Mouse (Mus musculus): ENCODE measurements around the gene C530008M17Rik.

C530008M17Rik gene

GRCm38 (mm10) chr5:76656212-76656611 is at the start of gene C530008M17Rik:
Gene C530008M17Rik (plus strand): TSS chr5:76656512.
- in situ Hi-C loops (cut with MboI, MseI): loop anchor here (10.0 kb wide), 1 partner anchor 739 kb away; no protein-coding TSS in a partner anchor

GRCm38 (mm10) chr5:76609702-76610370 is 46.5 kb upstream of the C530008M17Rik start:
- in situ Hi-C loops (cut with MboI, MseI): no loop called here

GRCm38 (mm10) chr5:76612867-76613499 is 43.3 kb upstream of the C530008M17Rik start:
- in situ Hi-C loops (cut with MboI, MseI): no loop called here

GRCm38 (mm10) chr5:76615276-76615675 is 41.0 kb upstream of the C530008M17Rik start:
- in situ Hi-C loops (cut with MboI, MseI): no loop called here

- in situ Hi-C loops (cut with MboI, MseI): no loop called here
Measured at GRCm38 (mm10) chr5:76616196-76616747, 40.0 kb upstream of the C530008M17Rik start.

GRCm38 (mm10) chr5:76618750-76619149 is 37.6 kb upstream of the C530008M17Rik start:
- in situ Hi-C loops (cut with MboI, MseI): no loop called here

- in situ Hi-C loops (cut with MboI, MseI): no loop called here
Measured at GRCm38 (mm10) chr5:76623759-76624158, 32.6 kb upstream of the C530008M17Rik start.

- in situ Hi-C loops (cut with MboI, MseI): no loop called here
Measured at GRCm38 (mm10) chr5:76627770-76628169, 28.5 kb upstream of the C530008M17Rik start.

GRCm38 (mm10) chr5:76634012-76634411 is 22.3 kb upstream of the C530008M17Rik start:
- in situ Hi-C loops (cut with MboI, MseI): no loop called here

- in situ Hi-C loops (cut with MboI, MseI): no loop called here
Measured at GRCm38 (mm10) chr5:76635592-76635991, 20.7 kb upstream of the C530008M17Rik start.

GRCm38 (mm10) chr5:76642076-76642475 is 14.2 kb upstream of the C530008M17Rik start:
- in situ Hi-C loops (cut with MboI, MseI): no loop called here

- in situ Hi-C loops (cut with MboI, MseI): no loop called here
Measured at GRCm38 (mm10) chr5:76644234-76644633, 12.1 kb upstream of the C530008M17Rik start.

GRCm38 (mm10) chr5:76645091-76645868 is 11.0 kb upstream of the C530008M17Rik start:
- in situ Hi-C loops (cut with MboI, MseI): no loop called here

- in situ Hi-C loops (cut with MboI, MseI): loop anchor here (10.0 kb wide), 1 partner anchor 745 kb away; no protein-coding TSS in a partner anchor
Measured at GRCm38 (mm10) chr5:76649897-76650296, 6.4 kb upstream of the C530008M17Rik start.

- in situ Hi-C loops (cut with MboI, MseI): loop anchor here (10.0 kb wide), 1 partner anchor 744 kb away; no protein-coding TSS in a partner anchor
Measured at GRCm38 (mm10) chr5:76651151-76651725, 5.1 kb upstream of the C530008M17Rik start.

- in situ Hi-C loops (cut with MboI, MseI): loop anchor here (10.0 kb wide), 1 partner anchor 737 kb away; no protein-coding TSS in a partner anchor
Measured at GRCm38 (mm10) chr5:76657245-76658083, 1.2 kb downstream of the C530008M17Rik start.

- in situ Hi-C loops (cut with MboI, MseI): loop anchor here (10.0 kb wide), 1 partner anchor 736 kb away; no protein-coding TSS in a partner anchor
Measured at GRCm38 (mm10) chr5:76658084-76658934, 2.0 kb downstream of the C530008M17Rik start.

GRCm38 (mm10) chr5:76659958-76660635 is 3.8 kb downstream of the C530008M17Rik start:
- in situ Hi-C loops (cut with MboI, MseI): loop anchor here (10.0 kb wide), 1 partner anchor 735 kb away; no protein-coding TSS in a partner anchor

GRCm38 (mm10) chr5:76661310-76661709 is 5.0 kb downstream of the C530008M17Rik start:
- in situ Hi-C loops (cut with MboI, MseI): no loop called here
